Mouse (Mus musculus) MEL (cell line): ENCODE data around the gene Plekhg1.

ENCODE experiments used
- EP300 ChIP-seq, 2 experiments: IDR thresholded peaks; 2 replicates each; pipeline ENCODE4 v1.6.1; 2011; ENCODE audit warnings: improper control_type of control experiment in 2 of 2, low read length in 2 of 2, low read depth in 1 of 2, mild to moderate bottlenecking in 1 of 2
- POLR2A ChIP-seq, 2 experiments: IDR thresholded peaks; 2 replicates each; pipeline ENCODE4 v1.6.1; 2011 to 2012; ENCODE audit warnings: low read length in 2 of 2, mild to moderate bottlenecking in 2 of 2, control low read depth in 1 of 2, improper control_type of control experiment in 1 of 2, low read depth in 1 of 2, moderate library complexity in 1 of 2; ENCODE audit not compliant: control insufficient read depth in 1 of 2, insufficient read depth in 1 of 2, poor library complexity in 1 of 2
- POLR2AphosphoS5 ChIP-seq: IDR thresholded peaks from 2 replicates; pipeline ENCODE4 v1.6.1; 2012; ENCODE audit warnings: low read depth, borderline replicate concordance, mild to moderate bottlenecking, inconsistent platforms, low read length, moderate library complexity, mixed read lengths
- USF1 ChIP-seq: IDR thresholded peaks from 2 replicates; pipeline ENCODE4 v1.6.1; 2014; ENCODE audit warnings: low read depth, mild to moderate bottlenecking, inconsistent platforms, low read length, improper control_type of control experiment, moderate library complexity

GRCm38 (mm10) chr10:3700225-3701073 lies 39.7 kb upstream of the Plekhg1 start:
- no peak for TF ChIP-seq USF1
- TF ChIP-seq POLR2AphosphoS5: no peak
- TF ChIP-seq EP300 (IDR thresholded peaks at IDR 0.05; ENCODE audit: low read depth in 1 of 2, low read length in 2 of 2): no peak
- no peak for TF ChIP-seq POLR2A (IDR thresholded peaks at IDR 0.05; ENCODE audit: control insufficient read depth in 1 of 2, insufficient read depth in 1 of 2, low read depth in 1 of 2, low read length in 2 of 2, poor library complexity in 1 of 2)
